Mouse (Mus musculus): ENCODE measurements around the gene Lpar1.

DNA sequence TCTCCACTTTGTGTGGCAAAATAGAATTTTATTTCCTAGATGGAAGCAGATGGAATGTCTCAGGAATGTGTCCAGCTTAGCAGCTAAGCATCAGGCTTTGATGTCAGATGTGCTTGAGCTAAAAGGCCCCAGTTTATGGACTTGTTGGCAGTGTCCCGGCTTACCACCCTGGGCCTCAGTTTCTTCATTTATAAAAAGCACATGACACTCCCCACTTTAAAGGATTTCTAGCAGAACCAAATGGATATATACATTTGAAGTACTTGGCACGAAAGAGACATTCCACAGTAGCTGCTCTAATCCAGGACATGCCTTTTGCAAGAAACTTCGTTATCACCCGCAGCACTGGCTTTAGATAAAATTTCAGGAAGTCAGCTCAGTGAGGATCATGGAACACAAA, 100.4 kb downstream of the Lpar1 start:
- TF ChIP-seq TAL1 (IDR thresholded peaks at IDR 0.05; ENCODE audit: low read length) (no peak), GATA1 (IDR thresholded peaks at IDR 0.05; ENCODE audit: low read length) (no peak)

All from erythroblast, embryonic 14.5 days (primary cell).